Mouse (Mus musculus) C2C12 (cell line): ENCODE data around the gene Cep57.

ENCODE experiments used
- CTCF ChIP-seq: IDR thresholded peaks from one replicate; pipeline ENCODE4 v1.5.1; 2011; ENCODE audit not compliant: control insufficient read depth, insufficient read depth, insufficient read length
- MYOG ChIP-seq: IDR thresholded peaks from one replicate; pipeline ENCODE4 v1.6.1; 2011; ENCODE audit not compliant: control insufficient read depth, insufficient read length; ENCODE audit errors: extremely low read depth

DNA sequence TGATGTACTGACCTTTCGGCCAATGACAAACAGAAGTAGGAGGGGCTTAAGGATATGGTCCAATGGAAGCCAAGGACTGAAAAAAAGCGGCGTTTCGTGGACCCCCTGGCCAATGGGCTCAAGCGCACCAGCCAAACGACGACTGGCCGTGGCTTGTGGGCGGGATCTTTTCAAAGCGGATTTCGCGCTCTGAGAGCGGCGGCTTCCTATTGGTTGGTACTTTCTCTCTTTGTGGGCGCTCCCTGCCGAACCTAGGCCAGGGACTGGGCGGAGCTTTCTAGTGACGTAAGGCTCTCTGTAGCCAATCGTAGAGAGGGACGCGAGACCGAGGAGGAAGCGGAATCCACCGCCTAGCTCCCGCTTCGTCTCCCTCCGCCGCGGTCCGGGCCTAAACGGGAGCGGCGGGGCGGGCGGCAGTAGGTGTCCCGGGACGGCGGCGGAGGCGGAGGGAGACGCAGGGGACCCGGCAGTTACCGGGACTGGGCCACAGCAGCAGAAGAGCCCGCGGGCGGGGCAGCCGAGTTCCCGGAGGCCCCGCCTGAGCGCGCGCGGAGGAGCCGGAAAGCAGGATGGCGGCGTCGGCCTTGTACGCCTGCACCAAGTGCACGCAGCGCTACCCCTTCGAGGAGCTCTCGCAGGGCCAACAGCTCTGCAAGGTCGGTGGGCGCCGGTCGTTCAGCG is 639 bp upstream of the Cep57 start, which contains the start of gene Fam76b:
- TF ChIP-seq CTCF (no peak), MYOG (no peak)
